Mouse (Mus musculus): Measurements from ENCODE around the gene Trim29. TPM values are rescaled to one million over a fixed set of nuclear protein-coding genes. Genes with fewer than 3 reads are reported as not detected.

Gene Trim29
- polyA plus RNA-seq, 1 experiment from 2014 or later, result 1.3 TPM

- ATAC-seq (ENCODE audit: low read depth), result no peak
- 37% methylated on average over 6 of the region's 6 CpGs for WGBS
- Histone ChIP-seq H3K9ac (ENCODE audit: low read length) (no peak overlapping the region), H3K27ac (ENCODE audit: low read length) (no peak overlapping the region), H3K36me3 (ENCODE audit: control insufficient read depth, insufficient read depth, low read length) (no peaks in the 10 kb centered on the region), H3K9me3 (ENCODE audit: control insufficient read depth, low read length) (no peaks in the 10 kb centered on the region), H3K27me3 (ENCODE audit: control insufficient read depth, insufficient read depth, low read depth, low read length) (no peaks in the 10 kb centered on the region), H3K4me2 (ENCODE audit: low read depth, low read length) (no peak overlapping the region), H3K4me1 (replicated peaks; ENCODE audit: control insufficient read depth, insufficient read depth, low read length) (no peaks in the 10 kb centered on the region), H3K4me3 (ENCODE audit: low read length) (no peak overlapping the region)
Measured at GRCm38 (mm10) chr9:43305882-43306281, 4.8 kb upstream of the Trim29 start.

DNA sequence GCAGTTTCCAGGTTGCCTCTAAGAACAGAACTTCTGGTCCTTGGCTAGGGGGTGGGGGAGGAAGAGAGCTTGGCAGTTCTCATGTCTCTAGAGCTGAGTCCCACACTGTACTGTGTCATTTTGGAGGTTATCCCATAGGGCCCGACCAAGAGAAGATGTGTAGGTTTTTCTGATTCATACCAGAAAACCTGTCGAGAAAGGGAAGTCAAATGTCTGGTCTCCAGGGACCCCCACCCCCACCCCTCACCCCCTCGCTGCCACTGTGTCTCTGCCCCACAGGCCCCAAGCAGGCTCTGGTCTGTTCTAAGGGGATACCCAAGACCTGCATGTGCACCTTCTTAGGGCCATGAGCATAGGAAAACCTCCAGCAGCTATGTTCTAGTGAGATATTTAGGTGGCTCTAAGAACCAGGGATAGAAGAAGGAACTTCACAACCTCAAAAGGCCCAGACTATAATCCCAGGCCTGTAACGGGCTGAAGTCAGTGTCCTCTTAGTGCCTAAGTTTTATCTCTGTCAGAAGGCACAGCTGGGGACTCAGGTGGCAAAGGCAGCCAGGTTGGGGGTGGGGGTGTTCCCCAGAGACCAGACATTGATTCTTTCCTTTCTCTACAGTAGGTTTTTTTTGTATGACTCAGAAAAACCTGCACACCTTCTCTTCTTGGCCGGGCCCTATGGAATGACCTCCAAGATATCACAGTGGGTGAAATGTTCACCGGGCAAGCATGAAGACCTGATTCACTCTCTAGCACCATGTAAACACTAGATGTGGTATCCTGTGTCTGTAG is 1.4 kb upstream of the Trim29 start:
- 77% methylated on average over 6 of the region's 6 CpGs for WGBS
- Histone ChIP-seq H3K9me3 (ENCODE audit: control insufficient read depth, low read length) (no peaks in the 10 kb centered on the region), H3K27me3 (ENCODE audit: control insufficient read depth, insufficient read depth, low read depth, low read length) (no peaks in the 10 kb centered on the region), H3K4me1 (replicated peaks; ENCODE audit: control insufficient read depth, insufficient read depth, low read length) (no peaks in the 10 kb centered on the region), H3K9ac (ENCODE audit: low read length) (no peak overlapping the region), H3K4me2 (ENCODE audit: low read depth, low read length) (no peak overlapping the region), H3K27ac (ENCODE audit: low read length) (no peak overlapping the region), H3K36me3 (ENCODE audit: control insufficient read depth, insufficient read depth, low read length) (no peaks in the 10 kb centered on the region), H3K4me3 (ENCODE audit: low read length) (no peak overlapping the region)
- ATAC-seq (ENCODE audit: low read depth), result no peak

- Histone ChIP-seq H3K9ac (ENCODE audit: low read length) (no peak overlapping the region), H3K27me3 (ENCODE audit: control insufficient read depth, insufficient read depth, low read depth, low read length) (no peaks in the 10 kb centered on the region), H3K9me3 (ENCODE audit: control insufficient read depth, low read length) (no peaks in the 10 kb centered on the region), H3K27ac (ENCODE audit: low read length) (no peak overlapping the region), H3K36me3 (ENCODE audit: control insufficient read depth, insufficient read depth, low read length) (no peaks in the 10 kb centered on the region), H3K4me2 (ENCODE audit: low read depth, low read length) (no peak overlapping the region), H3K4me3 (ENCODE audit: low read length) (no peak overlapping the region), H3K4me1 (replicated peaks; ENCODE audit: control insufficient read depth, insufficient read depth, low read length) (no peaks in the 10 kb centered on the region)
- no peak for ATAC-seq (ENCODE audit: low read depth)
- 73% methylated on average over 7 of the region's 7 CpGs for WGBS
Measured at GRCm38 (mm10) chr9:43312190-43312589, 1.5 kb downstream of the Trim29 start.

DNA sequence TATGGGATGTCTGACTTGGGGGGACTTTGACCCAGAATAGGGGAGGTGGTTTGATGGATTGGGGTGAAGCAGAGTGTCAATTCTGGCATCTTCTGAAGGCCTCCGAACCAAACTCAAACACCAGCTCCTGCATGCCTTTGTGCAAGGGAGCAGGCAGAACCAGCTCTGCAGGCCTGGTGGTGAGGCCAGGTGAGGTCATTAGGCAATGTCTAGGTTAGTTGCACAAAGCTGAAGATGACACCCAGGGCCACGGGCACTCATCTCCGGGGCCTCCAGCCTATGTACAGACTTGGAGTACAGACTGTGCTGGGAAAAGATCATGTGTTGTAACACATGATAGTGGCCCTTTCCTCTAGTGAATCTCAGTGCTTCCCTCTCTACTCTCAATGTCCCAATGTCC is 3.2 kb downstream of the Trim29 start:
- Histone ChIP-seq H3K36me3 (ENCODE audit: control insufficient read depth, insufficient read depth, low read length) (no peaks in the 10 kb centered on the region), H3K4me3 (ENCODE audit: low read length) (no peak overlapping the region), H3K27ac (ENCODE audit: low read length) (no peak overlapping the region), H3K27me3 (ENCODE audit: control insufficient read depth, insufficient read depth, low read depth, low read length) (no peaks in the 10 kb centered on the region), H3K9ac (ENCODE audit: low read length) (no peak overlapping the region), H3K4me1 (replicated peaks; ENCODE audit: control insufficient read depth, insufficient read depth, low read length) (no peaks in the 10 kb centered on the region), H3K9me3 (ENCODE audit: control insufficient read depth, low read length) (no peaks in the 10 kb centered on the region), H3K4me2 (ENCODE audit: low read depth, low read length) (no peak overlapping the region)
- whole genome bisulfite sequencing, result 60% methylated on average over 3 of the region's 3 CpGs
- ATAC-seq (ENCODE audit: low read depth), result no peak

DNA sequence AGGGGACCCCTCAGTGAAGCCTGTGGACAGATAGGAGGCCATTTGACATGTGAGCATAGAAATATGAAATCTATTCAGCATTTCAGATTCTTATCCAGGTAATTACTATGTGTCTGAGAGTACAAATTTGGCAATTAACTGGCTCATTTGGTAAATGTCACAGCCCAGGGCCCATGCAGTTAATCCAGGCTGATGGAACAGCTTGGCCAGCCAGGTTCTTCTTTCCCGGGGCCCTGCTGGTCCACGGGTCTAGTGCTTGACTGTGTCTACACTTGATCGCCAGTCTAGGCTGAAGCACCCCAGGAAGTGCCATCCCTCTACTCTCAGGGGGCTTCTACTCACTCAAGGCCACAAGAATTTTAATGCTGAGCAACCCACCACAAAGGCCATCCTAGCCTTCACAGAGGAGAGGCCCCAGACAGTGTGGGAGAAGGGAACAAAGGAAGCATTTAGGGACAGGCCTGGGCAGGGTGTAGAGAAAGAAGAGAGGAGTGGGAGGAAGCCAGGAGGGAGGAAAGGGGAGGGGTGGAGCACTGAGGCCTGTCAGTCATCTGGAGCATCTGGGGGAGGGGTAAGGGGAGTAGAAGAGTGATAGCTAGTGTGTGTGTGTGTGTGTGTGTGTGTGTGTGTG is 4.8 kb downstream of the Trim29 start:
- no peak overlapping the region for H3K4me2 ChIP-seq (ENCODE audit: low read depth, low read length)
- no peaks in the 10 kb centered on the region for H3K9me3 ChIP-seq (ENCODE audit: control insufficient read depth, low read length)
- H3K9ac ChIP-seq (ENCODE audit: low read length), result no peak overlapping the region
- no peak overlapping the region for H3K27ac ChIP-seq (ENCODE audit: low read length)
- H3K4me1 ChIP-seq (replicated peaks; ENCODE audit: control insufficient read depth, insufficient read depth, low read length), result no peaks in the 10 kb centered on the region
- no peak overlapping the region for H3K4me3 ChIP-seq (ENCODE audit: low read length)
- H3K27me3 ChIP-seq (ENCODE audit: control insufficient read depth, insufficient read depth, low read depth, low read length), result no peaks in the 10 kb centered on the region
- WGBS, result 48% methylated on average over 3 of the region's 3 CpGs
- ATAC-seq (ENCODE audit: low read depth), result no peak
- no peaks in the 10 kb centered on the region for H3K36me3 ChIP-seq (ENCODE audit: control insufficient read depth, insufficient read depth, low read length)

GRCm38 (mm10) chr9:43316466-43316865 is 5.8 kb downstream of the Trim29 start:
- Histone ChIP-seq H3K4me3 (ENCODE audit: low read length) (no peak overlapping the region), H3K4me2 (ENCODE audit: low read depth, low read length) (no peak overlapping the region), H3K27me3 (ENCODE audit: control insufficient read depth, insufficient read depth, low read depth, low read length) (no peaks in the 10 kb centered on the region), H3K9me3 (ENCODE audit: control insufficient read depth, low read length) (no peaks in the 10 kb centered on the region), H3K4me1 (replicated peaks; ENCODE audit: control insufficient read depth, insufficient read depth, low read length) (no peaks in the 10 kb centered on the region), H3K9ac (ENCODE audit: low read length) (no peak overlapping the region), H3K27ac (ENCODE audit: low read length) (no peak overlapping the region), H3K36me3 (ENCODE audit: control insufficient read depth, insufficient read depth, low read length) (no peaks in the 10 kb centered on the region)
- 87% methylated on average over 4 of the region's 4 CpGs for WGBS
- no peak for ATAC-seq (ENCODE audit: low read depth)

DNA sequence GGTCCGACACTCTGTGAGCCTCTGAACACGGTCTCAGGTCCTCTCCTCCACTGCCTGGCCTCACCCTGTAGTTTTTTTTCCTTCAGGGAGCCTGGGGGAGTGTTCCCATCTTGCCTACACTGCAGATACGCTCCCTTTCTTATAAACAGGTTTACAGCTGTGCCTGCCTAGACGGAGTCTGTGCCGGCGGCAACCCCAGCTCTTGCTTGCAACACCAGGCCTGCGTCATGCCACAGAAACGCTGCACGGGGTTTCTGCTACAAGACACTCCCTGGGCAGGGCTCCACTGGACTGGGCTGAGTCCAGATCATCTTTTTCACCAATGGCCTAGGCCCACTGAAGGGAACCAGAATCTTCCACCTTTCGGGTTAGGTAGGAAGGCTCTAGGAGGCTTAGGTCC is 8.0 kb downstream of the Trim29 start:
- H3K4me1 ChIP-seq (replicated peaks; ENCODE audit: control insufficient read depth, insufficient read depth, low read length), result no peaks in the 10 kb centered on the region
- WGBS, result 63% methylated on average over 10 of the region's 10 CpGs
- H3K4me3 ChIP-seq (ENCODE audit: low read length), result no peak overlapping the region
- H3K4me2 ChIP-seq (ENCODE audit: low read depth, low read length), result no peak overlapping the region
- no peaks in the 10 kb centered on the region for H3K9me3 ChIP-seq (ENCODE audit: control insufficient read depth, low read length)
- H3K27me3 ChIP-seq (ENCODE audit: control insufficient read depth, insufficient read depth, low read depth, low read length), result no peaks in the 10 kb centered on the region
- H3K36me3 ChIP-seq (ENCODE audit: control insufficient read depth, insufficient read depth, low read length), result no peaks in the 10 kb centered on the region
- 0 out of 2 replicates have a peak, but pooled peaks have one; percentile 26 for ATAC-seq (ENCODE audit: low read depth)
- H3K27ac ChIP-seq (ENCODE audit: low read length), result no peak overlapping the region
- no peak overlapping the region for H3K9ac ChIP-seq (ENCODE audit: low read length)

GRCm38 (mm10) chr9:43321951-43322350 is 11.3 kb downstream of the Trim29 start:
- no peak overlapping the region for H3K27ac ChIP-seq (ENCODE audit: low read length)
- WGBS, result 80% methylated on average over 6 of the region's 6 CpGs
- H3K4me2 ChIP-seq (ENCODE audit: low read depth, low read length), result no peak overlapping the region
- H3K4me3 ChIP-seq (ENCODE audit: low read length), result no peak overlapping the region
- H3K9me3 ChIP-seq (ENCODE audit: control insufficient read depth, low read length), result no peaks in the 10 kb centered on the region
- H3K4me1 ChIP-seq (replicated peaks; ENCODE audit: control insufficient read depth, insufficient read depth, low read length), result no peaks in the 10 kb centered on the region
- no peak for ATAC-seq (ENCODE audit: low read depth)
- no peaks in the 10 kb centered on the region for H3K36me3 ChIP-seq (ENCODE audit: control insufficient read depth, insufficient read depth, low read length)
- no peaks in the 10 kb centered on the region for H3K27me3 ChIP-seq (ENCODE audit: control insufficient read depth, insufficient read depth, low read depth, low read length)
- no peak overlapping the region for H3K9ac ChIP-seq (ENCODE audit: low read length)

DNA sequence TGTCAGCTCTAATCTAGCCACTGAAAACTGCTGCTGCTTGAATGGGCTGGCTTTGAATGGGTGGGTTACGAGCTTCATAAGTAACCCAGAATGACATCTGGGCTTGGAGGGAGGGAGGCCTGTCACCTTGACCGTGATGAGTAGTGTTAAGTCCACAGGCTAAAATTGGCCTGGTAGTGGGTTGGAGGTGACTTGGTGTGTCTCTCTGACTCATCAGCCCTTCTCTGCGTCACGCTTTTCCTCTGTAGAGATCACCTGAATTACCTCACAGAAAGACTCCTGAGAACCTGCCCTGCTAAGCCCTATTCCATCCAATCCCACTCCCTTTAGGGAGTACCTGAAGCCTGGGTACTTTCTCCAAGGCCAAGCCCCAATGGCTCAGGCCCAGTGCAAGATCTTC is 12.0 kb downstream of the Trim29 start:
- H3K9ac ChIP-seq (ENCODE audit: low read length), result no peak overlapping the region
- H3K27me3 ChIP-seq (ENCODE audit: control insufficient read depth, insufficient read depth, low read depth, low read length), result no peaks in the 10 kb centered on the region
- no peak overlapping the region for H3K27ac ChIP-seq (ENCODE audit: low read length)
- WGBS, result 89% methylated on average over 4 of the region's 4 CpGs
- H3K4me2 ChIP-seq (ENCODE audit: low read depth, low read length), result no peak overlapping the region
- no peak overlapping the region for H3K4me3 ChIP-seq (ENCODE audit: low read length)
- no peak for ATAC-seq (ENCODE audit: low read depth)
- no peaks in the 10 kb centered on the region for H3K4me1 ChIP-seq (replicated peaks; ENCODE audit: control insufficient read depth, insufficient read depth, low read length)
- H3K9me3 ChIP-seq (ENCODE audit: control insufficient read depth, low read length), result no peaks in the 10 kb centered on the region
- H3K36me3 ChIP-seq (ENCODE audit: control insufficient read depth, insufficient read depth, low read length), result no peaks in the 10 kb centered on the region

All from lung, embryonic 16.5 days (tissue).